Mouse (Mus musculus) heart, embryonic 16.5 days (tissue): Measurements from ENCODE around the gene Kcnmb2. TPM values are rescaled to one million over a fixed set of nuclear protein-coding genes. Genes with fewer than 3 reads are reported as not detected.

Experiments used
- ATAC-seq: fragments of 200-750 bp; cut with Nextera tagmentation; replicated peaks from 2 replicates; pipeline ENCODE4 v1.8.0; 2017; ENCODE audit warnings: moderate number of reproducible peaks; ENCODE audit not compliant: insufficient read depth, low FRiP score; ENCODE audit errors: extremely low read depth
- H3K27ac ChIP-seq: fragments of 300-500 bp; sonication (generic); 2 replicates; pipeline ENCODE4 v1.5.1; 2014; ENCODE audit warnings: mild to moderate bottlenecking, low read length, control low read depth, moderate library complexity
- H3K27me3 ChIP-seq: fragments of 300-500 bp; sonication (generic); 2 replicates; pipeline ENCODE4 v1.6.1; 2014; ENCODE audit warnings: low read length, mixed read lengths; ENCODE audit not compliant: control insufficient read depth, insufficient read depth
- H3K36me3 ChIP-seq: fragments of 300-500 bp; sonication (generic); 2 replicates; pipeline ENCODE4 v1.6.1; 2014; ENCODE audit not compliant: control insufficient read depth, insufficient read depth
- H3K4me1 ChIP-seq: fragments of 300-500 bp; sonication (generic); 2 replicates; pipeline ENCODE4 v1.6.1; 2014; ENCODE audit warnings: low read length, mixed read lengths; ENCODE audit not compliant: control insufficient read depth, insufficient read depth
- H3K4me2 ChIP-seq: fragments of 300-500 bp; sonication (generic); 2 replicates; pipeline ENCODE4 v1.6.1; 2014; ENCODE audit warnings: low read depth, mild to moderate bottlenecking, control low read depth, low read length
- H3K4me3 ChIP-seq: fragments of 300-500 bp; sonication (generic); 2 replicates; pipeline ENCODE4 v1.5.1; 2014; ENCODE audit warnings: mild to moderate bottlenecking, control low read depth, low read length
- H3K9ac ChIP-seq: fragments of 300-500 bp; sonication (generic); 2 replicates; pipeline ENCODE4 v1.6.1; 2014; ENCODE audit warnings: low read length, control low read depth
- H3K9me3 ChIP-seq: fragments of 300-500 bp; sonication (generic); replicated peaks from 2 replicates; pipeline ENCODE4 v1.6.1; 2016; ENCODE audit warnings: low read length; ENCODE audit not compliant: control insufficient read depth
- WGBS: fragments of 180-500 bp; shearing (Covaris S2); extraction: QIAGEN DNeasy Blood & Tissue Kit; methylation state at CpG from one replicate; pipeline ENCODE4 v1.1.7; 2014; 5-methylcytosine and 5-hydroxymethylcytosine counted together
- polyA plus RNA-seq: library from polyadenylated mRNA; unstranded; fragments of >200 nt; fragmentation: Nextera tagmentation; extraction: Ambion mirVana; gene quantifications from 2 replicates; pipeline ENCODE4 v1.2.1, GENCODE M21; 2015

Gene Kcnmb2
- polyA plus RNA-seq, 1 experiment from 2014 or later, result 0.66 TPM

DNA sequence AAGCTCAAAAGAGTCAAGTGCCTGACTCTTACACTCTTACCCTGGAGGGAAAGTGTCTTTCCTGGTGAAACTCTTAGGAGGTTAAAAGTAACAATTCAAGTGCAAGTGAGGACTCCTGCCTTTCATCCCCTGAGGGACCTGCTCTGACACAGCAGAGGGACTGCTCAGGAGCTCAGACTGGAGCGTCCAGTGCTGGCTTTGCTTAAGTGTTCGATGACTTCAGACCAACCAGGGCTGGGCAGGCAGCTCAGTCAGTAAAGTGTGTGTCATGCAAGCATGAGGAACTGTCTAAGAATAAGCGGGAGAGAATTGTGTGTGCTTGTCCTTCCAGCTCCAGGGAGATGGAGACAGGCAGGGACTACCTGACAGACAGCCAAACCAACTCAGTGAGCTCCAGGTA is 9.4 kb downstream of the Kcnmb2 start:
- Histone ChIP-seq H3K27ac (no peak overlapping the region), H3K4me3 (no peak overlapping the region), H3K9ac (no peak overlapping the region), H3K27me3 (no peaks in the 10 kb centered on the region), H3K36me3 (no peaks in the 10 kb centered on the region), H3K4me2 (no peak overlapping the region), H3K4me1 (no peaks in the 10 kb centered on the region), H3K9me3 (no peaks in the 10 kb centered on the region)
- no peak for ATAC-seq
- WGBS, result 27% methylated on average over 3 of the region's 3 CpGs

DNA sequence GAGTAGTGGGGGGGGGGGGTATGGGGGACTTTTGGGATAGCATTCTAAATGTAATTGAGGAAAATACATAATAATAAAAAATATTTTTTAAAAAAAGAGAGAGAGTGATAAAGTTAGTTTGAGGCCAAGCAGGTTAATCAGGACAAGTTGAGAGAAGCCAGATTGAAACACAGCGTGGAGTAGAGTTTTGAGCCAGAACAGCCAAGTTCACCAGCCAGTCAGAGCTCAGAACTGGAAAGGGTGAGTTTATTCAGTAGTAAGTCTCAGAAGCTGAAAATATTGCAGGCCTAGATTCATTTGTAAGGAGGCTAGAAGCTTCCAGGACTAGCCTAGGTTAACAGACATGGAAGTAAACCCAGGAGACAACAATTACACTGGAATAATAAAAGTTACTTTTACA is 26.2 kb downstream of the Kcnmb2 start:
- H3K4me3 ChIP-seq, result no peak overlapping the region
- H3K4me2 ChIP-seq, result no peak overlapping the region
- no peaks in the 10 kb centered on the region for H3K36me3 ChIP-seq
- H3K27me3 ChIP-seq, result no peaks in the 10 kb centered on the region
- no peak for ATAC-seq
- H3K27ac ChIP-seq, result no peak overlapping the region
- H3K9me3 ChIP-seq, result no peaks in the 10 kb centered on the region
- H3K9ac ChIP-seq, result no peak overlapping the region
- no peaks in the 10 kb centered on the region for H3K4me1 ChIP-seq
- 75% methylated on average over 1 of the region's 1 CpGs for WGBS

DNA sequence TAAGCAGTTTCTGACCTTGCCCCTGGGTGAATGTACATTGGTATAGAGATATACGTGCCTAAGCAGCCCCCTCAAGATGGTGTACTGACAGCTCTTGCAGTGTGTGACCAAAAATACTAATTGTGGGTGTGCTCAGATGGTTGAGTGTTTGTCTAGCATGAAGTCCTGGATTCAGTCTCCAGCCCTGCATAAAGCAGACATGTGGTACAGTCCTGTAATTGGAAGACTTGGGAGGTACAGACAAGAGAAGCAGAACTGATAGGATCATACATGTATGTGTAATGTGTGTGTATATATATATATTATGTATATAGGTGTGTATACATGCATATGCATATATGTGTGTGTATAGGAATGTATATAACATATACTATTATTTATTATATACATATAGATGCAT is 32.4 kb downstream of the Kcnmb2 start:
- WGBS, result 72% methylated on average over 1 of the region's 1 CpGs
- H3K4me2 ChIP-seq, result no peak overlapping the region
- no peaks in the 10 kb centered on the region for H3K9me3 ChIP-seq
- no peaks in the 10 kb centered on the region for H3K36me3 ChIP-seq
- ATAC-seq, result no peak
- H3K4me1 ChIP-seq, result no peaks in the 10 kb centered on the region
- H3K4me3 ChIP-seq, result no peak overlapping the region
- H3K9ac ChIP-seq, result no peak overlapping the region
- no peak overlapping the region for H3K27ac ChIP-seq
- H3K27me3 ChIP-seq, result no peaks in the 10 kb centered on the region

DNA sequence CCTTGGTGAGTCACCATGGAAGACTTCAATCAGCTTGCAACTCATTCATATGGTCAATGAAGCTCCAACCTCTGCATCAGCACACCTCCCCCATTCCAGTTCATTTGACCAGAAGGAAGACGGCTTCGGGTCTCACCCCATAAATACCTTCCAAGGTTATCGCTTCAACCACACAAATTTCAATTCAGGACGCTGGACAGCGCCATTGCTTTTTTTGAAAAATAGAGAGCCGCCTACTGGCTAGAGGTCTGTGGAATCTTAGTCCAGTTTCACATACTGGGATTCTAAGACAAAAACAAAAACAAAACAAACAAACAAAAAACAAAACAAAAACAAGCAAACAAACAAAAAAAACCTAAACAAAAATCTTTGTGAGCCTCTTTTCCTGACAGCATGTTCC is 39.2 kb downstream of the Kcnmb2 start:
- no peak overlapping the region for H3K4me3 ChIP-seq
- H3K4me1 ChIP-seq, result no peaks in the 10 kb centered on the region
- ATAC-seq, result no peak
- H3K9me3 ChIP-seq, result no peaks in the 10 kb centered on the region
- 18% methylated on average over 6 of the region's 6 CpGs for WGBS
- H3K9ac ChIP-seq, result no peak overlapping the region
- no peak overlapping the region for H3K4me2 ChIP-seq
- no peak overlapping the region for H3K27ac ChIP-seq
- H3K36me3 ChIP-seq, result no peaks in the 10 kb centered on the region
- no peaks in the 10 kb centered on the region for H3K27me3 ChIP-seq

DNA sequence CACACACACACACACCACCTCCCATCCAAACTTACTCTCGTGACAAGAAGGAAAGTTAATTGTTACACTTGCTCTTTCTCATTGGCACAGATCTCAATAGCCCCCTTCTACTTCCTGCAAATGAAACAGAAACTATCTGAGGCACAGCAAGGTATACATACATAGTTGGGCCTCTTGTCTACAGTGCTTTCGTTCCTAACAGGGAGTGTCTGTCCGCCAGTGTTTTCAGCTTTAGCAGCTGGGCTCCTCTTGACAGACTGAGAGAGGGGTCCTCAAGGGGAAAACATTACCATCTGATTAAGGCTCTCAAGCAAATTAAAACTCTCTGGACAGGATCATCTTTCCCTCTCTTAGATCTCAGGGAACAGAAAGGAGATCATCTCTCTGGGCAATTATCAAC is 51.9 kb downstream of the Kcnmb2 start:
- H3K9me3 ChIP-seq, result no peaks in the 10 kb centered on the region
- H3K4me3 ChIP-seq, result no peak overlapping the region
- no peak overlapping the region for H3K4me2 ChIP-seq
- 55% methylated on average over 3 of the region's 3 CpGs for WGBS
- H3K27ac ChIP-seq, result no peak overlapping the region
- no peaks in the 10 kb centered on the region for H3K27me3 ChIP-seq
- no peaks in the 10 kb centered on the region for H3K4me1 ChIP-seq
- H3K9ac ChIP-seq, result no peak overlapping the region
- H3K36me3 ChIP-seq, result no peaks in the 10 kb centered on the region
- ATAC-seq, result no peak

DNA sequence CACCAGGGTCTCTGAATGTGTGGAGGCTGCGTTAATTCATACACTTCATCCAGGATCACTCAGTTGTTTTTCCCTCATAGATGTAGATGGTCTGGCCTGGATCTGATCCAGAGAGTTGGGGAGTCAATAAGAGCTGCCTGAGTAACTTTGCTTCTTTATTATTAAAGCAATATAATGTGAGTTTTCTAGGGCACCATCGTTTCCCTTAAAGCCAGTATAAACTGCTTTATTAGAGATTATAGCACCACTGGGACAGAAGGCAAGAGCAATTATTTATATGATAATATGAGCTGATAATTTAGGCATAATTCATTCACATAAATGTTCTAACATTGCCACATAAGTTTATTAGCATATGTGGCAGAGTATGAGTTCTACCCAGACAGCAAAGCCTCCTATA is 52.7 kb downstream of the Kcnmb2 start:
- ATAC-seq, result no peak
- WGBS, result 81% methylated on average over 2 of the region's 2 CpGs
- Histone ChIP-seq H3K27me3 (no peaks in the 10 kb centered on the region), H3K4me3 (no peak overlapping the region), H3K9me3 (no peaks in the 10 kb centered on the region), H3K9ac (no peak overlapping the region), H3K4me2 (no peak overlapping the region), H3K27ac (no peak overlapping the region), H3K4me1 (no peaks in the 10 kb centered on the region), H3K36me3 (no peaks in the 10 kb centered on the region)

DNA sequence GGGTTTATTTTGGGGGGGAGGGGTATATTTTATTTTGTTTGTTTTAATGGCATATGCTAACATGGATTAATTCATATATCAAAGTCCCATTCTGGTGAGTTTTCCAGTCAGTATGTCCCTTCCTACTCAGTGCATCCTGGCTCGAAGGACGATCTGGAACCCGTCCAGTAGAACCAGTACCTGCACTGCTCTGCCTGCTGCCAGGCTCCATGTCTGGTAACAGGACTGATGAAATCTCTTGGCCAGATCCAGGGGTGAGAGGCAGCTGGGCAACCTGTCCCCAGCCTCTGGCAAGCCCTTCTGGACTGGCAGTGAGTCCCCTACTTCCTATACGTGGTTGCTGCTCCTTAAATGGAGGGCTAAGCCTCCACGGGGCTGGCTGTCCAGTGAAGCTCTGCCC is 57.5 kb downstream of the Kcnmb2 start:
- Histone ChIP-seq H3K4me1 (no peaks in the 10 kb centered on the region), H3K4me3 (no peak overlapping the region), H3K36me3 (no peaks in the 10 kb centered on the region), H3K4me2 (no peak overlapping the region), H3K9ac (no peak overlapping the region), H3K9me3 (no peaks in the 10 kb centered on the region), H3K27me3 (no peaks in the 10 kb centered on the region), H3K27ac (no peak overlapping the region)
- ATAC-seq, result no peak
- 76% methylated on average over 5 of the region's 5 CpGs for WGBS

DNA sequence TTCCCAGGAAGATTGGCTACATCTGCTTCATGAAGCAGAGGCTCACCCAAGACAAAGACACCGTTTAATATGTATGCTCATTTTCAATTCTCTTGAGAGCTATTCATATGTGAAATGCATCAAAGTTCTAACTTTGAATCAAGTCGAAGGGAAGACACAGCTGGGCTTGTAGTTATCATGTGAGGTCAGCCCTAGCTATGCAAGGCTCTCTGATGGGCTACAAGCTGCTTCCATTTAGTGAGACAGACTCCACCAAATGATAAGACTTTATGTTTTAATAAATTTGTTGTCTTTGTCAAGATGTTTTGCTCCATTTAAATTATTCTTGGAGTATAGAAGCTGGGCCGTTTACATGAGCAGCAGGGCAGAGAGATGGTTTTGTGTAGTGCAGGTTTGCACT is 58.9 kb downstream of the Kcnmb2 start:
- Histone ChIP-seq H3K4me3 (no peak overlapping the region), H3K9me3 (no peaks in the 10 kb centered on the region), H3K27ac (no peak overlapping the region), H3K4me1 (no peaks in the 10 kb centered on the region), H3K4me2 (no peak overlapping the region), H3K27me3 (no peaks in the 10 kb centered on the region), H3K9ac (no peak overlapping the region), H3K36me3 (no peaks in the 10 kb centered on the region)
- 66% methylated on average over 3 of the region's 3 CpGs for WGBS
- no peak for ATAC-seq

DNA sequence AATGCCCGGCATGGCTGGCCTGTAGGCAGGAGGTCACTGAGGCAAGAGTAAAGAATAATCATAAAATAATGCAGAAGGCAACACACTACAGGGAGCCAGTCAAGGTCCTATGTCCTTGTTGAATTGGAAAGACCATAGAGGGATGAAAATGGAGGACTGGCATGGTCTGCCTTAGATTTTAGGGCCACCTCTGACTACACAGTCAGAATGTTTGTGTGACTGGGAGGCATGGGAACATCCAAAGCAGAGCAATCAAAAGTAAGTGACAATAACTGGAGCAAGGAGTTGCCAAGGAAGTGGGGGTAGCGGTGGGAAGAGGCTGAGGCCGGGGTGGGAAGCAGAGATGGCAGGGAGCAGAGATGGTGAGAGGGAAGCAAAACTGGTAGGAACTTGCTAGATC is 60.8 kb downstream of the Kcnmb2 start:
- WGBS, result 89% methylated on average over 3 of the region's 3 CpGs
- no peaks in the 10 kb centered on the region for H3K36me3 ChIP-seq
- no peaks in the 10 kb centered on the region for H3K9me3 ChIP-seq
- no peaks in the 10 kb centered on the region for H3K4me1 ChIP-seq
- no peak overlapping the region for H3K9ac ChIP-seq
- H3K4me2 ChIP-seq, result no peak overlapping the region
- H3K27ac ChIP-seq, result no peak overlapping the region
- no peak overlapping the region for H3K4me3 ChIP-seq
- no peaks in the 10 kb centered on the region for H3K27me3 ChIP-seq
- ATAC-seq, result no peak

DNA sequence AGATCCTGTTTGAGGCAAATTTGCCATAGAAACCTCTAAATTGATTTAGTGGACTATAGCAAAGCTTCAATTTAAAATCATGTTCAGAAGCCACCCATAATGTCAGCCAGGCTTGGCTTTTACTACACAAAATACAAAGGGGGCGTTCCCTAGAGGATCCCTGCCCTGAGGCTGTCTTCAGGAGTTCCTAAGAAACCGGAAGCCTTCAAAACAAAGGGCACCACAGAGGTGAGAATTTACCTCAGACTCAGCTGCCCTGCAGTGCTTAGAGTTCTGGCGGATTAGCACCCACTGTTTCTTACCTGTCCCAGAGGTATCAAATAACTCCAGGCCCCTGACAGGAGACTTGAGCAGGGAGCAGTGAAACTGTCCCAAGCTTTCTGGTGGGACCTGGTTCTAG is 77.4 kb downstream of the Kcnmb2 start:
- no peaks in the 10 kb centered on the region for H3K9me3 ChIP-seq
- H3K4me3 ChIP-seq, result no peak overlapping the region
- 27% methylated on average over 3 of the region's 3 CpGs for WGBS
- no peaks in the 10 kb centered on the region for H3K27me3 ChIP-seq
- ATAC-seq, result no peak
- H3K27ac ChIP-seq, result no peak overlapping the region
- H3K4me1 ChIP-seq, result no peaks in the 10 kb centered on the region
- H3K36me3 ChIP-seq, result no peaks in the 10 kb centered on the region
- H3K4me2 ChIP-seq, result no peak overlapping the region
- H3K9ac ChIP-seq, result no peak overlapping the region
